Mouse (Mus musculus): ENCODE measurements around the gene Tmem104.

The Tmem104 gene

GRCm38 (mm10) chr11:115266400-115266778 lies 79.1 kb downstream of the Tmem104 start:
- DNase-seq = no peak

GRCm38 (mm10) chr11:115267061-115267883 lies 80.0 kb downstream of the Tmem104 start, which contains the start of gene Grin2c:
Gene Grin2c (minus strand): TSS chr11:115267243.
- no peak for DNase-seq

GRCm38 (mm10) chr11:115267958-115268357 lies 80.7 kb downstream of the Tmem104 start:
- no peak for DNase-seq

GRCm38 (mm10) chr11:115269330-115270066 lies 82.2 kb downstream of the Tmem104 start:
- DNase-seq = no peak

- DNase-seq = peak; percentile 87
These were observed 83.0 kb downstream of the Tmem104 start for GRCm38 (mm10) chr11:115270148-115270861.

- DNase-seq = no peak
These were observed 83.8 kb downstream of the Tmem104 start for GRCm38 (mm10) chr11:115271052-115271451.

GRCm38 (mm10) chr11:115271481-115271880 lies 84.2 kb downstream of the Tmem104 start:
- DNase-seq = no peak

- DNase-seq = no peak
These were observed 85.7 kb downstream of the Tmem104 start for GRCm38 (mm10) chr11:115272894-115273498.

- no peak for DNase-seq
These were observed 86.4 kb downstream of the Tmem104 start for GRCm38 (mm10) chr11:115273735-115274134.

GRCm38 (mm10) chr11:115274178-115274577 lies 86.9 kb downstream of the Tmem104 start:
- no peak for DNase-seq

- DNase-seq = no peak
These were observed 87.5 kb downstream of the Tmem104 start for GRCm38 (mm10) chr11:115274771-115275170.

GRCm38 (mm10) chr11:115275509-115275908 lies 88.2 kb downstream of the Tmem104 start:
- no peak for DNase-seq

- DNase-seq = no peak
These were observed 88.7 kb downstream of the Tmem104 start for GRCm38 (mm10) chr11:115275954-115276353.

- peak; percentile 100 for DNase-seq
These were observed 89.7 kb downstream of the Tmem104 start, which contains the start of gene Fdxr for GRCm38 (mm10) chr11:115276780-115277603. Gene Fdxr (minus strand): TSS chr11:115277050.

GRCm38 (mm10) chr11:115277604-115277975 lies 90.3 kb downstream of the Tmem104 start:
- no peak for DNase-seq

- no peak for DNase-seq
These were observed 90.9 kb downstream of the Tmem104 start for GRCm38 (mm10) chr11:115278176-115278575.

GRCm38 (mm10) chr11:115279726-115280125 lies 92.4 kb downstream of the Tmem104 start:
- DNase-seq = no peak

GRCm38 (mm10) chr11:115282295-115282694 lies 95.0 kb downstream of the Tmem104 start:
- no peak for DNase-seq

GRCm38 (mm10) chr11:115282723-115283485 lies 95.6 kb downstream of the Tmem104 start:
- DNase-seq = no peak

GRCm38 (mm10) chr11:115283486-115283765 lies 96.1 kb downstream of the Tmem104 start:
- DNase-seq = no peak

GRCm38 (mm10) chr11:115283891-115284620 lies 96.8 kb downstream of the Tmem104 start:
- DNase-seq = no peak
